ENCODE assay signal across 15 mouse cellular contexts in genomic region chr11:6163062-6163461, GRCm38 (mm10).
"Had no signal": no experiment of that assay in that cellular context is flagged by ENCODE, and none has a peak within 500 bp of the region (broad histone marks: within the 10 kb centered on the region; RNA-seq: fewer than 3 reads in every experiment).

No protein-coding gene starts in this region.

- H3K4me2 ChIP-seq: lung, embryonic 14.5 days; neural tube, embryonic 12.5 days; stomach, embryonic 15.5 days had no signal

- H3K36me3 ChIP-seq: midbrain, embryonic 10.5 days; neural tube, embryonic 12.5 days; stomach, embryonic 15.5 days had no signal

- H3K9me3 ChIP-seq: midbrain, embryonic 10.5 days; neural tube, embryonic 12.5 days; stomach, embryonic 15.5 days had no signal

- H3K4me1 ChIP-seq: midbrain, embryonic 10.5 days; neural tube, embryonic 12.5 days; stomach, embryonic 15.5 days had no signal

- H3K9ac ChIP-seq: lung, embryonic 14.5 days; neural tube, embryonic 12.5 days; stomach, embryonic 15.5 days had no signal

- H3K27me3 ChIP-seq: neural tube, embryonic 12.5 days; stomach, embryonic 15.5 days had no signal

- DNase-seq: lung, adult 18-20 months; lung, embryonic 14.5 days; lung, postnatal 10 days; lung, postnatal 4 days; midbrain, embryonic 14.5 days; right cerebral cortex, postnatal 14 days; thymus, adult 2 months; thymus, postnatal 25 days; thymus, postnatal 4 days had no signal

- H3K4me3 ChIP-seq: midbrain, embryonic 10.5 days; myocyte; neural tube, embryonic 12.5 days; stomach, embryonic 15.5 days had no signal

- ATAC-seq: midbrain, embryonic 16.5 days had no signal

- H3K27ac ChIP-seq: midbrain, embryonic 10.5 days; neural tube, embryonic 12.5 days; stomach, embryonic 15.5 days; stomach, postnatal 0 days had no signal
